Mouse (Mus musculus): Measurements from ENCODE around the gene Tctex1d1.

Tctex1d1 gene

GRCm38 (mm10) chr4:102988526-102988925, 10.1 kb downstream of the Tctex1d1 start:
- DNase-seq (ENCODE audit: low spot score): no peak

DNA sequence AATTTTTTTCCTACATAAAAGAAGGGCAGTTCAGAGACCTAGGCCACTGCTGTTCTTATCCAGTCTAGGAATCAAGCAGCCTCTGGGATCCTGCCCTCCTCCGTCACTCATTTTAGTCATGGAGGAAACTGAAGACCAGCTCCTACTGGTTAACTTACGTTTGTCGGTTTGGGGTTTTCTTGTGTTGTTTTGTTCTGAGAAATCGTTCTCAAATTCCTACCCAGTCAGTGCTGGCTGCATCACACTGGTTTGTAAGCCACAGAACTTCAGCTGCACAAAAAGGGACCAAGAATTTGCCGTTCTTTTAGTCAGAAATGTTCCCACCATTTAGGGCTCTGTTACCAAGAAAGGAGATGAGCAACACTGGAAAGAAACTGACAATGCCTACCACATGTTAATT, 11.0 kb downstream of the Tctex1d1 start:
- DNase-seq (ENCODE audit: low spot score): no peak

DNA sequence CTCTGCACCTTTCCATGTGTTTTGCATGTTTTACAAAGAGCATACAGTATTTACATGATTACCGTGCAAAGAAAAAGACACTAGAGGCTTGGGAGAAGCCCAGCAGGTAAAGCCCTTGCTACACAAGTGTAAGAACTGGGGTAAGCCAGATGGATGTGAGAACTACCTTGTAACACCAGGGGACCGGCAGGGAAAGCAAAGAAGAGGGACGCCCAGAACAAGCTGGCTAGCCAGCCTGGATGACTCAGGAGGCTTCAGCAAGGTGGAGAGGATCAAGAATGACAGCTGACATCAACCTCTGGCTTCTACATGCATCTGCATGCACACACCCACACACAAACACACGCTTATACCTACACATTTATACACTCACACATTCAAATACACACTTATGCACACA, 11.6 kb downstream of the Tctex1d1 start:
- no peak for DNase-seq (ENCODE audit: low spot score)

- DNase-seq (ENCODE audit: low spot score): no peak
These were observed 12.4 kb downstream of the Tctex1d1 start for GRCm38 (mm10) chr4:102990595-102991340.

DNA sequence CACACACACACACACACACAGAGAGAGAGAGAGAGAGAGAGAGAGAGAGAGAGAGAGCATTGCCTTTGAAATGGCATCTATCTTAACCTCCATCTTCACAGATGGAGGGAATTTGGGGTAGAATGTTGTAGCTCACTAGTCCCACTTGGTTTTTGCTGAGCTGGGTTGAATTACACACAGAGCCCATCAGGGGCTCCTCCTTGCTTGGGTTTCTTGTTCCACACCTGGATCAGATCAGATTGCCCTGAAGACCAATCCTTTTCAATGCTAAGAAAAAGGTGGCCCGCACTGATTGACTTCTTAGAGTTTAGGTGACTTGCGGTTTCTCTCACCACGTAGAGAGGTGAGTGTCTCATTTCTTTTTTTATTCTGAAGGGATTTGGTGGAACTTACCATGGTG, 13.3 kb downstream of the Tctex1d1 start:
- DNase-seq (ENCODE audit: low spot score): no peak

DNA sequence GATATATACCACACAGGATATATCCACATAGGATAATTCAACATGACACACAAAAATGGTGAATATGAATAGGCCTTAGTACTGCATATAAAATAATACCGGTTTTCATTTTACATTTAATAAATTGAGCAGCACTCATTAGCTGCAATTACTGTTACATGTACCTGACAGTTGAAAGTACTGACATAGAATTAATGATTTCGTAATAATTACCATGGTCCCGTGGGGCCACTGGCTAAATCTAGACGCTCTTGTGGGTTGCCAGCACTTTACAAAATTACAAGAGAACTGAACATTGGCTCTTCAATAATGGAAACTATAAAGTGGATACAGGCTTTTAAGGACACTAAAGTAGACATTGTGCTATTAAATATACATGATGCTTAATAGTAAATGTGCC, 26.3 kb downstream of the Tctex1d1 start:
- DNase-seq (ENCODE audit: low spot score): no peak

GRCm38 (mm10) chr4:103005190-103005945, 27.0 kb downstream of the Tctex1d1 start:
- DNase-seq (ENCODE audit: low spot score): no peak

DNA sequence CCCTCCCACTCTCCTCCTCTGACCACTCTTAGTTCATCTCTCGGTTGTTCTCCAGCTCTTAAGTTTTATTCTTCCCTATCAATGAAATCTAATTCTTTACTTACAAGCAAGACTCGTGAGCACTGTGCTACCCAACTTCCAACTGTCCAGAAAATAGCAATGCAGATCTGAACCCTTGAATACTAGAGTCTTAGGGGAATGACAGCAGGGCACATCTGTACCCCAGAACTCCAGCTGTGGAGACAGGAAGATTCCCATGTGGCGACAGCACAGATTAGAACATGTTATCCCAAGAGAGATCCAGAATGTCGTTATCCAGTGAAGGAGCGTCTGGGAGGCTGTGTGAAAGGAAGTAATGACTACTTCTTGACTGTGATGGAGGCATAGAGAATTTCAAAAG, 27.9 kb downstream of the Tctex1d1 start:
- DNase-seq (ENCODE audit: low spot score): no peak

GRCm38 (mm10) chr4:103006943-103007418, 28.6 kb downstream of the Tctex1d1 start:
- DNase-seq (ENCODE audit: low spot score): no peak

DNA sequence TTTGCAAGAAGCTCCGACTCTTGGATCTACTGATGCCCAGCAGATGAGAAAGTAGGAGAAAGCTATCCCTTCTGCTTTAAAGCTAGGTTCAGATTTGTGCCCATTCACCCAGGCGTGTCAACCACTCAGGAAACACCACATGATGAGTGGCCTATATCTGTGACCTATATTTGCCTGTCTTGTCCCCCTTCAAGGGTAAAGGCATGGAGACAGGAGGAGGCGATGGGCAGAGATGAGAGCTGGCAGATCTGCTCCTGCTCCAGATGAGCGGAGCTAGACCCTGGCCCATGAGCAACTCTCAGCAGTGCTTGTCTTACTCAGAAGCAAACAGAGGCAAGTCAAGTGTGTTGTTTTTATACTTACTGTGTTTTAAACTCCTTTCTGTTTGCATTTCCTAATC, 32.3 kb downstream of the Tctex1d1 start:
- DNase-seq (ENCODE audit: low spot score): no peak

DNA sequence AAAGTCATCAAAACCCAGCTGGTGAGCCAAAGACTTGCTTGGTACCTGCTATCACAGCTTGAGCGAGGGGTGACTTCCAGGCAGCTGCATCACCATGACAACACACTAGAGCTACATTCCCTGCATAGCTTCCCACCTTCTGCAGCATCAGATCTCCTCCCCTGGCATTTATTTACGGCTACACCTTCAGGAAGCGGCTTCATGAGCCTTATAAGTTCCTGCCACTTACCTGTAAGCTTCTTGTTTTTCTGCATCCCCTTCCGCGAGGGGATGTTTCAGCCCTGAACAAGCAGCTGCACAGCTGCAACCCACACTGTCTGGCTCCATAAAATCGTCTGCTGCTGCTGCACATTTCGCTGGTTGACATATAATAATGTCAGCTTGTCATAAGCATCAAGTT, 33.4 kb downstream of the Tctex1d1 start:
- no peak for DNase-seq (ENCODE audit: low spot score)

GRCm38 (mm10) chr4:103013490-103013889, 35.1 kb downstream of the Tctex1d1 start:
- no peak for DNase-seq (ENCODE audit: low spot score)

GRCm38 (mm10) chr4:103026621-103027020, 48.2 kb downstream of the Tctex1d1 start, which contains the start of gene Insl5:
TSS of gene Insl5 (minus strand) at chr4:103026842.
- DNase-seq (ENCODE audit: low spot score): no peak

DNA sequence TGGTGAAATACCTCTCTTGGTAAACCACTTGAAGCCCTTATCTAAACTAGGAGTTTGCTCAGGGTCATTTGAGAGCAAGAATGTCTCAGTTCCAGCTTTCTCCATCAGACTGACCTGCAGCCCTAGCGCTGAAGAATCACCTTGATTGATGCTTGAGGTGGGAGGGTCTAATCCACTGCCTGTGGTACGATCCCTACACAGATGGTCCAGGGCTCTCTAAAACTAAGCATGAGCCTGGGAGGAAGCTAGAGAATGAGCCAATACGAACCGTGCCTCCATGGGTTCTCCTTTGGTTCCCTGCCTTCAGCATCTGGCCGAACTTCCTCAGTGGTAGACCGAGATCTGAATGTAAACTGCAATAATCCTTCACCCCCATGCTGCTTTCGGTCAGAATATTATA, 49.3 kb downstream of the Tctex1d1 start:
- no peak for DNase-seq (ENCODE audit: low spot score)

DNA sequence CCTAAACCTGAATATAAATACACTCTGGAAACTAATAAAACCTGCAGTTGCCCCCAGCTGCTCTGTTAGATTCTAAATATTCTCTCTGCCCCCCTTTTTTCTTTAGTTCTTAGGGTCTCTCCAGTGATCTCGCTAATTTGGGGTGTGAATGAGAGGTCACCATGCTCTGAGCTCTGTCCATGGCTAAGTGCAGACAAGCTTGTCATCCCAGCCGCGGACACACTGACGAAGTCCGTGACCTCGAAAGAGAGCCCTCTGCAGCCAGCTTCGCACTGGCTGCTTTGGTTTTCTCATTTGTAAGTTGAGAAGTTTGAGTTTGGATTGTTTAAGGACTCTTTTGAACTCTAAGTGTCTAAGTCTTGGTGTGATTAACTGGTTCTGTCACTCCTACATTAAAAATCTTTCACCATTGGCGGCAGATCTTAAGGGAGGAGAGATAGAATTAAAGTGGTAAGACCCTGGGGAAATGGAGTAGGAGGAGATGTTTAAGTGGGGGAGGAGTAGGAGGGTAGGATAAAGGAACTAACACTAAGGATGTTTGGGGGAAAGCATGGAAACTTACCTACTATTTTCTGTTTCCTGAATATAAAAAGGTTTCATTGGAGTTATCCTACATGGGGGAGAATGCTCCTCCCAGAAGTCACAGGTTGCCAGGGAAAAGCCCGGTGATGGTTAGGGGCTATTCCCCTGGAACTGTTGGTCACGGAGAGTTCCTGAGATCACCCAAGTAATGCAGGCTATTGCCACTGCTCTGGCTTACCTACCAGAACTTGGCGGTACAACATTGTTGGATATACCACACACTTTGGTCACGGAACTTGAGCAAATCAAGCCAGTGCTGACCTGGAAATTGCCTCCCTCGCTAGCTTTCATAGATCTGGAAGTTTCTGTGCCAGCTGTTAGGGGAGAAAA, 50.0 kb downstream of the Tctex1d1 start:
- no peak for DNase-seq (ENCODE audit: low spot score)

GRCm38 (mm10) chr4:103039103-103039837, 60.9 kb downstream of the Tctex1d1 start:
- DNase-seq (ENCODE audit: low spot score): no peak

GRCm38 (mm10) chr4:103039838-103040191, 61.4 kb downstream of the Tctex1d1 start:
- no peak for DNase-seq (ENCODE audit: low spot score)

DNA sequence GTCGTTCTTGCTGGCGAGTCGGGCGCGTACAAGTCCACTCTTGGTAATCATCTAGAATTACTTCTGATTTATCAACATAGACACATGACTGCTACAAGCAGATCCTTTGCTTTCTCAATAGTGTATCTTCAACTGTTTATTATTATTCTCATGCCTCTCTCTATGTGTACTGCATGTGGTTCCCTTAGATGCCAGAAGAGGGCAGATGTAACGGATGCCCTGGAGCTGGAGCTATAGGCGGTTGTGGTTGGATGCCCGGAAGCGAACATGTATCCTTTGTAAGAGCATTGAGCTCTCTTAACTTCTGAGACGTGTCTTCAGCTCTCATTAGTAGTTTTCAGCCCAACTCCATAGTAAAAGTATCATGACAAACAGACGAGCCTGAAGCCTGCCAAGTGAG, 64.6 kb downstream of the Tctex1d1 start:
- DNase-seq (ENCODE audit: low spot score): no peak

DNA sequence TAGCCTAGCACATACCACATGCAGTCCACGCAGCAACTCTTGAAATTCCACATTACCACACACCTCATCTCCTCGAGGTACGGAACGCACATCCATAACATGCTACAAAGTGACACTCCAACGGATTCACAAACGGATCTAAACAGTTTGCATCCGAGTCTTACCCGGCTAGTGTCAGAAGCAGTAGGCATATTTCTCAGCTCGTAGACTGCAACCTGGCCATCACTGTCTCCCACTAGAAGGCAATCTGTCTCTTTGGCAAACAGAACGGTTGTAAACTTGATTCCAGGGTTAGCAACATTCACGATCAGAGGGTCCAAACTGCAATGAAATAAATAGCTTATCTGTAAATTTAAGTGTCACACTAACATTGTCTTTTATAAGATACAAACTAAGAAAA, 69.6 kb downstream of the Tctex1d1 start:
- DNase-seq (ENCODE audit: low spot score): no peak
